Mouse (Mus musculus) E14TG2a.4 (cell line): ENCODE measurements at regions not wholly inside any gene's neighbourhood (a gene's known extent, or its start where the extent isn't known, plus 50 kb on each side); places are given as distances from the start of the nearest gene placed in this dataset.

ENCODE experiments used
- CTCF ChIP-seq: conservative IDR thresholded peaks from 2 replicates; pipeline ENCODE4 v1.5.1; 2014; ENCODE audit warnings: low read length
- NANOG ChIP-seq: IDR thresholded peaks from 2 replicates; pipeline ENCODE4 v1.6.1; 2014; ENCODE audit warnings: borderline replicate concordance, low read length, mixed read lengths
- POU5F1 ChIP-seq: IDR thresholded peaks from 2 replicates; pipeline ENCODE4 v1.6.1; 2014; ENCODE audit warnings: low read length, borderline replicate concordance

GRCm38 (mm10) chr10:117897766-117898165 lies 51.9 kb upstream of the Rap1b start:
- TF ChIP-seq CTCF (no peak), POU5F1 (no peak), NANOG (no peak)
